Mouse (Mus musculus): ENCODE data around the gene Aldh1a3.

- no peak for TF ChIP-seq CTCF (IDR thresholded peaks at IDR 0.05; ENCODE audit: extremely low read depth, insufficient read length, insufficient replicate concordance, low read depth, low read length)
- no peak for TF ChIP-seq POLR2A (IDR thresholded peaks at IDR 0.05; ENCODE audit: low read depth, low read length)
Observed at GRCm38 (mm10) chr7:66376560-66376959, 50.8 kb downstream of the Aldh1a3 start.

Data from small intestine, adult 2 months (tissue).